Mouse (Mus musculus): ENCODE measurements at regions not wholly inside any gene's neighbourhood (a gene's known extent, or its start where the extent isn't known, plus 50 kb on each side); places are given as distances from the start of the nearest gene placed in this dataset.

DNA sequence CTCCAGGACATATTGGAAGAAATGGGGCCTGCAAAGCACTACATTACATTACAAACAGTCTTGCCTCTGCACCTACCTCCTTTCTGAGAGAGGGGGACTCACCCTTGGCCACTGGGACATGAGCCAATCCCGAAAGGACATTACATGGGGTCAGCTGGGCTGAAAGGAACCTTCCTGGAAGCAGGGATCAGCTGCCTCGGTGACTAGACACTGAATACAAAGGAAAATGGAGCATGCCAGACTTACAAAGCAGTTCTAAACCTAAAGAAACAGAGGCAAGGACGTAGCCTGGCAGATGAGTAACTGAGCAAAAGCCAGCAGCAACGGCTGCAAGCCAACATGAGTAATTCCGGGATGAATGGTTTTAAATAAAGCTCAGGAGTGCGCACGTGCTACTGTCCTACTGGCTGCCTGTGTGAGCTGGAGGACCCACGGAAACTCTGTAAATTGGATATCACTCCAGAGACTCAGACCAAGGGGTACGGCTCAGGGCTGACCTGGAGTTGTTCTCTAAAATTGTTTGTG lies 309.3 kb downstream of the Rps29 start:
- Histone ChIP-seq H3K4me1 (replicated peaks; ENCODE audit: control insufficient read depth, insufficient read depth, low read length) (no peaks in the 10 kb centered on the region), H3K27me3 (ENCODE audit: control insufficient read depth, insufficient read depth, low read depth, low read length) (no peaks in the 10 kb centered on the region), H3K9ac (ENCODE audit: low read length) (no peak overlapping the region), H3K4me3 (ENCODE audit: low read length) (no peak overlapping the region), H3K27ac (ENCODE audit: low read length) (no peak overlapping the region), H3K9me3 (ENCODE audit: control insufficient read depth, low read length) (no peaks in the 10 kb centered on the region), H3K36me3 (ENCODE audit: control insufficient read depth, insufficient read depth, low read length) (no peaks in the 10 kb centered on the region), H3K4me2 (ENCODE audit: low read depth, low read length) (no peak overlapping the region)
- WGBS: 80% methylated on average over 9 of the region's 9 CpGs
- ATAC-seq (ENCODE audit: low read depth): no peak

DNA sequence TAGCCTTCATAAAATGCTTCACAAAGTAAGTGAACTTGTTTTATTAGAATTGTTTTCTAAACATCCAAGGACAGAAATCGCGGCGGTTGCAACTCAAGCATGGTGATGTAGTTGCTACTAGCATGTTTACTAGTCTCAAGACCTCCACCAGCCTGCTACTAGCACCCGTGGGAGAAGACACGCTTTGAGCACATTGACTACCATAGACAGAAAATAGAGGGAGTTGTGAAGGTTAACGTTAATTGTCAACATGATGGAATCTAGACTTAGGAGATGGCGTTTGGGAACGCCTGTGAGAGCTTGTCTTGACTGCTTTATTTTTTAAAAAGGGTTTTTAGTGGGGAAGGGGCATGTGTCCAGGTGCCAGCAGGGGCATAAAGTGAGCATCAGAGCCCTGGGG lies 318.2 kb downstream of the Rps29 start:
- 88% methylated on average over 8 of the region's 8 CpGs for WGBS

DNA sequence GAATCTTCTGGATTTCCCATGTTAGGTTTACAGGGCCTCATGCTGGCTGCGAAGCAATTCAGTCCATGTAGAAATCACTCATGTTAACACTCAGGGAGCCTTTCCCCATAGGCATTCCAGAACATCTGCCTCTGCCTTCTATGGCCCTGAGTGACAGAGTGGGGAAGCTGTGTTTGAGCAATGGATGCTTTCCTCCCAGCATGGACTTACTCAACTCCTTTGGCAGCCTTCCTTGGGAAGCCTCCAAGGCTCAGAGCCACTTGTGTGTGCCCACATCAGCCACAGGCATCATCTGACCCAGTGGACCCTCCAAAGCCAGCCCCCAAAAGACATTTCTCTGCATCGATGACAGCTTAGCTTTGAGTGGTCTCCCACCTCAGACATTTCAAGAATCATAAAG lies 318.8 kb downstream of the Rps29 start:
- no peak overlapping the region for H3K27ac ChIP-seq (ENCODE audit: low read length)
- no peak overlapping the region for H3K9ac ChIP-seq (ENCODE audit: low read length)
- no peaks in the 10 kb centered on the region for H3K36me3 ChIP-seq (ENCODE audit: control insufficient read depth, insufficient read depth, low read length)
- 69% methylated on average over 2 of the region's 2 CpGs for WGBS
- H3K4me2 ChIP-seq (ENCODE audit: low read depth, low read length): no peak overlapping the region
- H3K9me3 ChIP-seq (ENCODE audit: control insufficient read depth, low read length): no peaks in the 10 kb centered on the region
- H3K27me3 ChIP-seq (ENCODE audit: control insufficient read depth, insufficient read depth, low read depth, low read length): no peaks in the 10 kb centered on the region
- H3K4me1 ChIP-seq (replicated peaks; ENCODE audit: control insufficient read depth, insufficient read depth, low read length): no peaks in the 10 kb centered on the region
- no peak overlapping the region for H3K4me3 ChIP-seq (ENCODE audit: low read length)
- no peak for ATAC-seq (ENCODE audit: low read depth)

More for the DNA sequence above, 318.2 kb downstream of the Rps29 start:
- no peak overlapping the region for H3K4me3 ChIP-seq (ENCODE audit: low read length)
- H3K4me1 ChIP-seq (replicated peaks; ENCODE audit: control insufficient read depth, insufficient read depth, low read length): no peaks in the 10 kb centered on the region
- no peak for ATAC-seq (ENCODE audit: low read depth)
- no peaks in the 10 kb centered on the region for H3K36me3 ChIP-seq (ENCODE audit: control insufficient read depth, insufficient read depth, low read length)
- H3K4me2 ChIP-seq (ENCODE audit: low read depth, low read length): no peak overlapping the region
- no peak overlapping the region for H3K9ac ChIP-seq (ENCODE audit: low read length)
- no peaks in the 10 kb centered on the region for H3K9me3 ChIP-seq (ENCODE audit: control insufficient read depth, low read length)
- H3K27me3 ChIP-seq (ENCODE audit: control insufficient read depth, insufficient read depth, low read depth, low read length): no peaks in the 10 kb centered on the region
- H3K27ac ChIP-seq (ENCODE audit: low read length): no peak overlapping the region

DNA sequence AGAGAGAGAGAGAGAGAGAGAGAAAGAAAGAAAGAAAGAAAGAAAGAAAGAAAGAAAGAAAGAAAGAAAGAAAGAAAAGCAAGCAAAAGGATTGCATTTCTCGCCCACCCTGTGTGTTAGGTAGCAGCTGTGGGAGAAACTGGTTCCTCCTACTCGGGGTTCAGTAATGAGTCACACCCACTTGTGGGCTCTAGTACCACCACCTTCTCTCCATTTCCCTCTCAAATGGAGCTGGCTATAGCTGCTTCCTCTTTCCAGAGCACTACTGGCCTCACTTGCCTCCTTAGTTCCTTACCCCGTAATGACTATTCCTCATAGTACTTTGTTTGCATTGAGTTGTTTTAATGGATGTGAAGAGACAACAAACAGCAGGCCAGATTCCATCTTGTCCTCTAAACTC lies 323.0 kb downstream of the Rps29 start:
- Histone ChIP-seq H3K9me3 (ENCODE audit: control insufficient read depth, low read length) (no peaks in the 10 kb centered on the region), H3K9ac (ENCODE audit: low read length) (no peak overlapping the region), H3K4me1 (replicated peaks; ENCODE audit: control insufficient read depth, insufficient read depth, low read length) (no peaks in the 10 kb centered on the region), H3K27ac (ENCODE audit: low read length) (no peak overlapping the region), H3K36me3 (ENCODE audit: control insufficient read depth, insufficient read depth, low read length) (no peaks in the 10 kb centered on the region), H3K27me3 (ENCODE audit: control insufficient read depth, insufficient read depth, low read depth, low read length) (no peaks in the 10 kb centered on the region), H3K4me2 (ENCODE audit: low read depth, low read length) (no peak overlapping the region), H3K4me3 (ENCODE audit: low read length) (no peak overlapping the region)
- no peak for ATAC-seq (ENCODE audit: low read depth)
- WGBS: 62% methylated on average over 3 of the region's 3 CpGs

DNA sequence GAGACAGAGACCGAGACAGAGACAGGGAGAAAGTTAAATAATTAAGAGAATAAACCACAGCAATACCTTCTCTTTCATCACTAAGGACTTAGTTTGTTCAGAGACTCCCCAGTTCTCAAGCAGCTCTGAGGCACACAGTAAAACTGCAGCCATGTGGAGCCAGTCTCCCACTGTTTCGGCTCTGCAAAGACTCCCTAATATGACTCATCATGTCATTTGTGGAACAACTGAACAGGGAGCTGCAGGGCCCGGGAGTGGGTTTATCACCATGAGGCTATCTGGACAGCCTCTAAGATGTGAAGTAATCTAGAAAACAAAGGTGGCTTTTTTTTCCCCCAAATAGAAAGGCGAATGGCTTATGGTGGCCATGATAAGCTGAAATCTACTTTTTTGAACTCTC lies 325.1 kb downstream of the Rps29 start:
- ATAC-seq (ENCODE audit: low read depth): no peak
- no peak overlapping the region for H3K4me3 ChIP-seq (ENCODE audit: low read length)
- no peaks in the 10 kb centered on the region for H3K36me3 ChIP-seq (ENCODE audit: control insufficient read depth, insufficient read depth, low read length)
- no peaks in the 10 kb centered on the region for H3K4me1 ChIP-seq (replicated peaks; ENCODE audit: control insufficient read depth, insufficient read depth, low read length)
- 43% methylated on average over 4 of the region's 4 CpGs for WGBS
- no peak overlapping the region for H3K4me2 ChIP-seq (ENCODE audit: low read depth, low read length)
- no peak overlapping the region for H3K27ac ChIP-seq (ENCODE audit: low read length)
- H3K9me3 ChIP-seq (ENCODE audit: control insufficient read depth, low read length): no peaks in the 10 kb centered on the region
- H3K9ac ChIP-seq (ENCODE audit: low read length): no peak overlapping the region
- no peaks in the 10 kb centered on the region for H3K27me3 ChIP-seq (ENCODE audit: control insufficient read depth, insufficient read depth, low read depth, low read length)

DNA sequence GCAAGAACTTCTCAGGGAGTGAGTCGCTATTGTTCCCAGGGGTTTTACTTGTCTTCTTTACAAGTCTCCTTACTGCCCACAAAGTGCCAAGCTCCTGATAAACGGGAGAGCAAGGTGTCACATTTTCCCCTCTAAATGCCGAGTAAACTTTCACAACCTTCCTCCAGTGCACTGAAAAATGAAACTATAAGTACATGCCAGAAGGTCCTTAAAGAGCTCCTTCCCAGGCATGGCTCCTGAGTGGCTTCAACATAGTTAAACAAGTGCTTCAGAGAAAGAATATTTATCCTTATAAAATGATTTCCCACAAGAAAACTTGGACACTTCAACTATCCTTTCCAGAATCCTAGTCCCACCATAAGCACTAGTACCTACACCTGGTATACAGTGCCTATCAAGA lies 329.6 kb downstream of the Rps29 start:
- H3K9ac ChIP-seq (ENCODE audit: low read length): no peak overlapping the region
- peak; percentile 60; the same call in 1 of the 2 replicates for ATAC-seq (ENCODE audit: low read depth)
- no peak overlapping the region for H3K27ac ChIP-seq (ENCODE audit: low read length)
- 49% methylated on average over 3 of the region's 3 CpGs for WGBS
- no peak overlapping the region for H3K4me3 ChIP-seq (ENCODE audit: low read length)
- no peaks in the 10 kb centered on the region for H3K36me3 ChIP-seq (ENCODE audit: control insufficient read depth, insufficient read depth, low read length)
- no peaks in the 10 kb centered on the region for H3K4me1 ChIP-seq (replicated peaks; ENCODE audit: control insufficient read depth, insufficient read depth, low read length)
- no peak overlapping the region for H3K4me2 ChIP-seq (ENCODE audit: low read depth, low read length)
- H3K9me3 ChIP-seq (ENCODE audit: control insufficient read depth, low read length): no peaks in the 10 kb centered on the region
- no peaks in the 10 kb centered on the region for H3K27me3 ChIP-seq (ENCODE audit: control insufficient read depth, insufficient read depth, low read depth, low read length)

DNA sequence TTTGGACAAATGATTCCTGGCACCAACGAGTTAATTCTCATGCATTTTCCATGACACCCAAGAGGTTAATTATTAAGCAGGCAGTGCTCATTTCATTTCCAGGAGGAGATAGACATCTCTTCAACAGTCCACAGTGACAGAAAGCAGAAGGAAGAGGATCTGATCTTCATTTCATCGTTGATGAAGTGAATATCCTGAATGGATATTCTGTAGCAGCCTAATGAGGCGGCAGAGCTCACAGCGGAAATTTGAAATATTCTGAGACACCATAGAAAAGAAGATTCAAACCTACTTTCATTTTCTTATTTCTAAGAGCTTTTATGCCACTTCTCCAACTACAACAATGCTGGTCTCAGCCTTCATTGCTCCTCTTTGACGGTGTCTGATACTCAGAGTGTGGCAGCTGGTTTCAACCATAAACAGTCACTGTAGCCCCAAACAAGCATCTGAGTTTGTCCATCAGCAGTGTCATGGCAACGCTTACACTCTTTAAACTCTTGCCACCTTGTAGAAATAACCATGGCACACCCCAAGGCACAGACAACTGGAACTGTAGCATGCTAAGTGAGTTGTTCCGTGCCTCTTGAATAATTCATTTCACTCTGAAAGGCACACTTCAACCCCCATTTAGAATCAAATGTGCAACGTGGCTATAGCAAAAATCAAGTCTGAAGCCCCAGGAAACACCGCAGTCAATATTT lies 331.3 kb downstream of the Rps29 start:
- WGBS: 80% methylated on average over 9 of the region's 9 CpGs
- Histone ChIP-seq H3K9ac (ENCODE audit: low read length) (no peak overlapping the region), H3K27ac (ENCODE audit: low read length) (no peak overlapping the region), H3K4me2 (ENCODE audit: low read depth, low read length) (no peak overlapping the region), H3K4me1 (replicated peaks; ENCODE audit: control insufficient read depth, insufficient read depth, low read length) (no peaks in the 10 kb centered on the region), H3K36me3 (ENCODE audit: control insufficient read depth, insufficient read depth, low read length) (no peaks in the 10 kb centered on the region), H3K9me3 (ENCODE audit: control insufficient read depth, low read length) (no peaks in the 10 kb centered on the region), H3K27me3 (ENCODE audit: control insufficient read depth, insufficient read depth, low read depth, low read length) (no peaks in the 10 kb centered on the region), H3K4me3 (ENCODE audit: low read length) (no peak overlapping the region)
- ATAC-seq (ENCODE audit: low read depth): no peak

DNA sequence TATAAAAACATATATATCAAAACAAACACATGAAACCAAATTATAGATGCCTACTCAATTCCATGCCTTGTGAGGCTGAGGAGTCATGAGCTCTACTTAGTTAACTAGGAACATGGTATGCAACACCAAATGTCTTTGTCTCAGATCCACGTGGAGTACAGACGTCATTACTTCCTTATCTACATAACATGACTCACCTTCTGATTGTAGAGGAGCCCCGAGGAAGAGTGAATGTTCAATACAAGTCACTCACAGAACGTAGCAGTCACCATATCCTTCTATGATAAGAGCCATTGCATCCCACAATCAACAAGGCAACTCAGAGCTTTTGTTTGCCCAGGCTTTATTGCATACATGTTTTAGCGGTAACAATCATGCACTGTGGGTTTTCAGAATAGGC lies 364.6 kb downstream of the Rps29 start:
- Histone ChIP-seq H3K27ac (ENCODE audit: low read length) (no peak overlapping the region), H3K36me3 (ENCODE audit: control insufficient read depth, insufficient read depth, low read length) (no peaks in the 10 kb centered on the region), H3K9ac (ENCODE audit: low read length) (no peak overlapping the region), H3K27me3 (ENCODE audit: control insufficient read depth, insufficient read depth, low read depth, low read length) (no peaks in the 10 kb centered on the region), H3K4me2 (ENCODE audit: low read depth, low read length) (no peak overlapping the region), H3K4me1 (replicated peaks; ENCODE audit: control insufficient read depth, insufficient read depth, low read length) (no peaks in the 10 kb centered on the region), H3K9me3 (ENCODE audit: control insufficient read depth, low read length) (no peaks in the 10 kb centered on the region), H3K4me3 (ENCODE audit: low read length) (no peak overlapping the region)
- WGBS: 61% methylated on average over 5 of the region's 5 CpGs
- no peak for ATAC-seq (ENCODE audit: low read depth)

DNA sequence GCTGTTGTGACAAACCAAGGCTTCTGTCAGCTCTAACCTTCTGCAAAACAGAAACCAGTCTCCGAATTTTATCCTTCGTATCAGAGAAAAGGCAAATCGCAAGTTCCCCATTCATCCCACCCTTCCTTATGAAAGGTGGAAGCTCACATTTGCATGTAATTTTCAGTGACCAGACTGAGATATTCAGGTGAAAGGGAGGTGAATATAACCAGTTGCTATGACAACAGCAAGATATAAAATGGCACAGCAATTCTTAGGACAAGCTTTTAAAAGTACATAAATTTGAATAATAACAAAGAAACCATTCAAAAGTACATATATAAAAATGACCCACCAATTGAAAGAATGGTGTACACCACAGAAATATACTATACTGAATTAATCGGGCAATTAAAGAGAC lies 375.4 kb downstream of the Rps29 start:
- Histone ChIP-seq H3K4me2 (ENCODE audit: low read depth, low read length) (no peak overlapping the region), H3K27me3 (ENCODE audit: control insufficient read depth, insufficient read depth, low read depth, low read length) (no peaks in the 10 kb centered on the region), H3K9me3 (ENCODE audit: control insufficient read depth, low read length) (no peaks in the 10 kb centered on the region), H3K27ac (ENCODE audit: low read length) (no peak overlapping the region), H3K4me3 (ENCODE audit: low read length) (no peak overlapping the region), H3K36me3 (ENCODE audit: control insufficient read depth, insufficient read depth, low read length) (no peaks in the 10 kb centered on the region), H3K4me1 (replicated peaks; ENCODE audit: control insufficient read depth, insufficient read depth, low read length) (no peaks in the 10 kb centered on the region), H3K9ac (ENCODE audit: low read length) (no peak overlapping the region)
- WGBS: 85% methylated on average over 4 of the region's 4 CpGs
- no peak for ATAC-seq (ENCODE audit: low read depth)

DNA sequence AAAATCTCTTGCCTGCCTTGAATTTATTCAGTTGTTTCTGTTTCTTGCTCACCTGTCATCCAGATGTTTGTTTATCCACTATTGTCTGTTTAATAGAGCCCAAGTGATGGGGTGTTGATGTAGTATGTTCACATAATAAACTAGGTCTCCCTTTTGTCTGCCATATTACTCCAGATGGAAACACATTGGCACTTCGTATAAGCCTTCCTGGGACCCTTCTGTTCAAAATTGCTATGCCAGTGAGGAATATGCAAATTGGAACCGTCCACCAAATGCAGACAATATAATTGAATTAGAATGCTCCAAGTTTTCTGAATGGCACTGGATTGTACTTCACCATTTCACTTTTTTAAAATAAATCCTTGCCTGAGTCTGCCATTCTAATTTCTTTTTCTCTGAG lies 383.5 kb downstream of the Rps29 start:
- H3K9ac ChIP-seq (ENCODE audit: low read length): no peak overlapping the region
- no peak overlapping the region for H3K27ac ChIP-seq (ENCODE audit: low read length)
- ATAC-seq (ENCODE audit: low read depth): no peak
- no peaks in the 10 kb centered on the region for H3K9me3 ChIP-seq (ENCODE audit: control insufficient read depth, low read length)
- WGBS: 77% methylated on average over 2 of the region's 2 CpGs
- no peaks in the 10 kb centered on the region for H3K27me3 ChIP-seq (ENCODE audit: control insufficient read depth, insufficient read depth, low read depth, low read length)
- H3K4me1 ChIP-seq (replicated peaks; ENCODE audit: control insufficient read depth, insufficient read depth, low read length): no peaks in the 10 kb centered on the region
- no peak overlapping the region for H3K4me2 ChIP-seq (ENCODE audit: low read depth, low read length)
- no peak overlapping the region for H3K4me3 ChIP-seq (ENCODE audit: low read length)
- H3K36me3 ChIP-seq (ENCODE audit: control insufficient read depth, insufficient read depth, low read length): no peaks in the 10 kb centered on the region

Measured in lung, embryonic 16.5 days (tissue).